Comparison of ENCODE assay signal across 8 mouse cellular contexts in the genomic region with DNA sequence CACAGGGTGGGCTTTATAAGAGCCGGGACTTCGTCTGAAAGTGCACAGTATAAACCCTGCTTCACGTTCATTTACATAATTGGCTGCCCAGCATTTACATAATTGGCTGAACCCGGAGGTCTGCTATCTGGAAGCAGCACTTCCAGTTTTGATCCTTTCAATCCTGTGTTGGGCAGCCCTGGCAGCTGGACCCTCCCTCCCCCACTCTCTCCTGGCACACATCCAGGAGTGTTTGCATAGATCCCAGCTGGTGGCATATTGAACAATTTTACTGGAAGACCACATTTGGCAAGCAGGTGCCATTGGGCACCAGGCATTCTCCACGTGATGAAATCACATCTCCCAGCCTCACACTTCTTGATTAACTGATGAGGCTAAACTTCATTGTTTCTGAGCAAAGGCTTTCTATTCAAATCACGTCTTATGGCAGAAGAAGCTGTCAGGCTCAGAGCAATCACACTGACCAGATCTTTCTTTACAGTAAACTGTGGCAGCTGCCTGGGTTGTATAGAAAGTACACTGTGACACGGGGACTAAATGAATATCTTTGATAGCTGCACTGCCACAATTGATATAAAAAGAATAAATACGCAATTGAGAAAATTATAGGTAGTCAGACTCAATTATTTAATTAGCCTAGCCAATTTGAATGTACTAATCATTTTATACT. TPM values are rescaled to one million over a fixed set of nuclear protein-coding genes. Genes with fewer than 3 reads are reported as not detected.
A peak's percentile ranks its signal among the peaks of the same experiment; 100 is the strongest.
DNase-seq lines count a peak whose midpoint lies in the region.

No protein-coding gene starts in this region.

- H3K4me1 ChIP-seq in forebrain, embryonic 10.5 days, result peaks cover 32% of the 10 kb centered on the region

- WGBS in forebrain, embryonic 10.5 days, result 26% methylated on average over 8 of the region's 8 CpGs

- intact Hi-C loops in left cerebral cortex, postnatal 10 days (cut with DNase I), result no loop called here

- peak overlapping the region; percentile 30; the same call in 1 of the 2 replicates for H3K4me3 ChIP-seq in forebrain, embryonic 10.5 days

- DNase-seq in adrenal gland, postnatal 10 days, result peak; percentile 18
- no peak for DNase-seq in adrenal gland, adult (ENCODE audit: inconsistent age in 2 of 2, low spot score in 1 of 2)
- peak; percentile 50 for DNase-seq in MN1 (ENCODE audit: low spot score)
- DNase-seq in forebrain, embryonic 10.5 days (ENCODE audit: extremely low spot score, low spot score), result peak; percentile 70
- DNase-seq in kidney, adult 18-20 months, result peak; percentile 37
- DNase-seq in left cerebral cortex, postnatal 10 days (ENCODE audit: extremely low spot score in 1 of 2, low spot score in 2 of 2), result peak; percentile 74 to 78
- DNase-seq in right cerebral cortex, adult 2 months (ENCODE audit: low spot score in 2 of 2), result peak; percentile 44 to 70
- DNase-seq in spleen, postnatal 10 days (ENCODE audit: low spot score in 2 of 2), result no peak

- no peaks in the 10 kb centered on the region for H3K36me3 ChIP-seq in forebrain, embryonic 10.5 days (replicated peaks)

- H3K9me3 ChIP-seq in forebrain, embryonic 10.5 days, result no peaks in the 10 kb centered on the region

- H3K27ac ChIP-seq in forebrain, embryonic 10.5 days, result peak overlapping the region; percentile 77

- H3K27me3 ChIP-seq in forebrain, embryonic 10.5 days (ENCODE audit: poor library complexity, severe bottlenecking), result no peaks in the 10 kb centered on the region

RNA-seq across cellular contexts. Expression of a gene that starts 48.0 kb away (rescaled TPM):
- 10 to 100 TPM; 48.5 to 52.5 TPM for total RNA-seq in adrenal gland, postnatal 10 days (2021)
- polyA plus RNA-seq in forebrain, embryonic 10.5 days (2016; fragmentation: Nextera tagmentation; extraction: Ambion mirVana), result 17.8 and 18.0 TPM in 2 replicates
- total RNA-seq in left cerebral cortex, postnatal 10 days (2021), result 10 to 100 TPM; 30.2 to 31.2 TPM

RNA-seq across cellular contexts. Expression of a gene that starts 48.5 kb away (rescaled TPM):
- 10 to 100 TPM; 22.1 to 26.7 TPM for total RNA-seq in adrenal gland, postnatal 10 days (2021)
- 1.3 and 1.6 TPM in 2 replicates for polyA plus RNA-seq in forebrain, embryonic 10.5 days (2016; fragmentation: Nextera tagmentation; extraction: Ambion mirVana)
- 10 to 100 TPM in 1 of 2 experiments, 1 to 10 TPM in 1; 10.0 to 11.9 TPM for total RNA-seq in left cerebral cortex, postnatal 10 days (2021)

Comparison
In these comparisons a context has a peak if more than half of its experiments do, and no peak if none do; other contexts are left out.
1. DNase-seq: peak in adrenal gland, postnatal 10 days (single experiment), MN1 (single experiment), forebrain, embryonic 10.5 days (single experiment), kidney, adult 18-20 months (single experiment), left cerebral cortex, postnatal 10 days (2 of 2) and right cerebral cortex, adult 2 months (2 of 2); none in adrenal gland, adult (0 of 2) and spleen, postnatal 10 days (0 of 2).